21 mouse cellular contexts compared by ENCODE assay signal in genomic region chr10:24738456-24738855, GRCm38 (mm10). TPM values are rescaled to one million over a fixed set of nuclear protein-coding genes. Genes with fewer than 3 reads are reported as not detected.
DNase-seq lines count a peak whose midpoint lies in the region; ATAC-seq and TF ChIP-seq lines count a peak whose summit lies in the region.
"Had no signal": no experiment of that assay in that cellular context is flagged by ENCODE, and none has a peak within 500 bp of the region (broad histone marks: within the 10 kb centered on the region; RNA-seq: fewer than 3 reads in every experiment).

No protein-coding gene starts in this region.

- DNase-seq in adrenal gland, adult 2 months, result peak; percentile 3
- no peak for DNase-seq in adrenal gland, postnatal 4 days (ENCODE audit: low spot score in 2 of 2)
- peak; percentile 8 to 21 for DNase-seq in cerebellum, postnatal 36 days
- no peak for DNase-seq in cerebellum, adult 9-11 months
- peak; percentile 33 for DNase-seq in lung, embryonic 14.5 days
- no peak for DNase-seq in lung, adult 2 months
- peak; percentile 11 for DNase-seq in retina, embryonic 14.5 days (ENCODE audit: low spot score)
- DNase-seq in embryo, embryonic 10.5 days (ENCODE audit: low spot score), result no peak
- DNase-seq: heart, postnatal 14 days; liver, embryonic 13.5 days; right cerebral cortex, postnatal 25 days; thymus, adult 2 months had no signal

- H3K9ac ChIP-seq in lung, embryonic 14.5 days, result no peak overlapping the region
- H3K9ac ChIP-seq: embryonic facial prominence, embryonic 13.5 days; heart, embryonic 12.5 days; hindbrain, embryonic 14.5 days; limb, embryonic 13.5 days; liver, embryonic 13.5 days; neural tube, embryonic 13.5 days had no signal

- H3K4me3 ChIP-seq in lung, embryonic 14.5 days (ENCODE audit: low read depth, low read length), result no peak overlapping the region
- H3K4me3 ChIP-seq in lung, adult 2 months (replicated peaks; ENCODE audit: extremely low read depth, low read depth, low read length), result no peak overlapping the region
- H3K4me3 ChIP-seq: embryonic facial prominence, embryonic 13.5 days; heart, embryonic 12.5 days; limb, embryonic 13.5 days; liver, embryonic 13.5 days; midbrain, embryonic 10.5 days; neural tube, embryonic 13.5 days had no signal

- TF ChIP-seq POLR2A in lung, adult 2 months (IDR thresholded peaks at IDR 0.05; ENCODE audit: borderline replicate concordance, extremely low read depth, low read depth, low read length), result no peak

- ATAC-seq in lung, embryonic 14.5 days (ENCODE audit: insufficient read depth), result no peak
- ATAC-seq: CD4-positive, CD25-positive, alpha-beta regulatory T cell, adult 4 months; intestine, postnatal 0 days had no signal

- peaks cover 4% of the 10 kb centered on the region; the same call in 1 of the 2 replicates for H3K4me1 ChIP-seq in lung, embryonic 14.5 days (ENCODE audit: insufficient read depth)
- H3K4me1 ChIP-seq in lung, adult 2 months (ENCODE audit: control insufficient read depth, insufficient read depth, low read length), result no peaks in the 10 kb centered on the region
- H3K4me1 ChIP-seq: liver, embryonic 13.5 days; midbrain, embryonic 10.5 days; neural tube, embryonic 13.5 days had no signal

- no peak for TF ChIP-seq CTCF in lung, embryonic 14.5 days (IDR thresholded peaks at IDR 0.05; ENCODE audit: low read depth)
- TF ChIP-seq CTCF in lung, adult 2 months (IDR thresholded peaks at IDR 0.05; ENCODE audit: insufficient read depth, low read length), result no peak

- H3K27me3 ChIP-seq in lung, embryonic 14.5 days (ENCODE audit: insufficient read depth, low read length), result no peaks in the 10 kb centered on the region
- H3K27me3 ChIP-seq: embryonic facial prominence, embryonic 13.5 days; heart, embryonic 12.5 days; limb, embryonic 13.5 days; liver, embryonic 13.5 days; neural tube, embryonic 13.5 days had no signal

- 60% methylated on average over 2 of the region's 2 CpGs for WGBS in lung, embryonic 14.5 days
- WGBS in lung, adult 2 months, result 61% methylated on average over 2 of the region's 2 CpGs

- no peak overlapping the region for H3K4me2 ChIP-seq in lung, embryonic 14.5 days
- H3K4me2 ChIP-seq: embryonic facial prominence, embryonic 13.5 days; heart, embryonic 12.5 days; hindbrain, embryonic 14.5 days; limb, embryonic 13.5 days; liver, embryonic 13.5 days; neural tube, embryonic 13.5 days had no signal

- H3K9me3 ChIP-seq in lung, embryonic 14.5 days (ENCODE audit: low read depth, low read length), result no peaks in the 10 kb centered on the region
- H3K9me3 ChIP-seq: heart, embryonic 12.5 days; limb, embryonic 13.5 days; liver, embryonic 13.5 days had no signal

- H3K27ac ChIP-seq in lung, embryonic 14.5 days (ENCODE audit: low read depth), result no peak overlapping the region
- H3K27ac ChIP-seq: embryonic facial prominence, embryonic 13.5 days; hindbrain, embryonic 14.5 days; limb, embryonic 13.5 days; liver, embryonic 13.5 days; macrophage; midbrain, embryonic 10.5 days; neural tube, embryonic 13.5 days had no signal

- no peaks in the 10 kb centered on the region for H3K36me3 ChIP-seq in lung, embryonic 14.5 days (ENCODE audit: insufficient read depth)
- H3K36me3 ChIP-seq: embryonic facial prominence, embryonic 13.5 days; heart, embryonic 12.5 days; limb, embryonic 13.5 days; liver, embryonic 13.5 days; midbrain, embryonic 10.5 days; neural tube, embryonic 13.5 days had no signal

RNA-seq across cellular contexts. Expression of gene Enpp1, which starts 26.5 kb away (rescaled TPM):
- total RNA-seq in adrenal gland, adult 2 months (2021), result 1 to 10 TPM; 2.9 to 3.5 TPM
- polyA plus RNA-seq in adrenal gland, adult 2 months (2012; rRNA removed), result 0.18 and 0.39 TPM in 2 replicates
- total RNA-seq in adrenal gland, postnatal 4 days (2021), result 1 to 10 TPM; 6.0 to 7.7 TPM
- polyA plus RNA-seq in lung, embryonic 14.5 days (2014; fragmentation: Nextera tagmentation; extraction: Ambion mirVana), result 2.3 and 2.9 TPM in 2 replicates
- 1.2 and 2.4 TPM in 2 replicates for polyA plus RNA-seq in lung, adult 2 months (2012; rRNA removed)

Comparison
In these comparisons a context has a peak if more than half of its experiments do, and no peak if none do; other contexts are left out.
1. DNase-seq: peak in adrenal gland, adult 2 months (single experiment), cerebellum, postnatal 36 days (2 of 2), lung, embryonic 14.5 days (single experiment) and retina, embryonic 14.5 days (single experiment); none in adrenal gland, postnatal 4 days (0 of 2), cerebellum, adult 9-11 months (single experiment), lung, adult 2 months (single experiment) and embryo, embryonic 10.5 days (single experiment).